Mouse (Mus musculus) testis, adult 2 months (tissue): ENCODE data around the gene Gnb1.

Experiments used
- CTCF ChIP-seq: fragments of 200-500 bp; IDR thresholded peaks from 2 replicates; pipeline ENCODE4 v1.5.1; 2012; ENCODE audit warnings: low read depth, mild to moderate bottlenecking, inconsistent platforms, low read length, moderate library complexity; ENCODE audit not compliant: control insufficient read depth, insufficient read depth, insufficient replicate concordance
- POLR2A ChIP-seq: fragments of 200-500 bp; IDR thresholded peaks from 2 replicates; pipeline ENCODE4 v1.6.1; 2012; ENCODE audit warnings: low read depth, mild to moderate bottlenecking, inconsistent platforms, low read length, moderate library complexity; ENCODE audit not compliant: control insufficient read depth

DNA sequence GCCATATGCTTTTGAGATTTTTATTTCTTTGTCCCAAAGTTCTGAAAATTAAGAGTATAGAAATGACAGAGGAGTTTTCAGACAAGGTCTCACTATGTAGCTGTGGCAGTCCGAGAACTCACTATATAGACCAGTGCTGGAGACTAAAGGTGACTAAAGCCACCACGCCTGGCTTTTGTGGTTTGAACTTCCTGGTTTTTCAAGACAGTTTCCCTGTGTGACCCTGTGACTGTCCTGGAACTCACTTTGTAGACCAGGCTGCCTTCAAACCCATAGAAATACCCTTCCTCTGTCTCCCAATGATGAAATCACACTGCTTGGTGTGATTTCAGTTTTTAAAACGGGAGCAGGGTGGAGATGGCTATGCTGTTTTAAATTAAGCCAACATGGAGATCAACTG is 38.1 kb downstream of the Gnb1 start:
- TF ChIP-seq CTCF = no peak
- no peak for TF ChIP-seq POLR2A
